Mouse (Mus musculus): ENCODE results near the gene Slc39a11. TPM values are rescaled to one million over a fixed set of nuclear protein-coding genes. Genes with fewer than 3 reads are reported as not detected.

The Slc39a11 gene
- polyA plus RNA-seq (2012; rRNA removed): 44.9 and 53.4 TPM in 2 replicates

DNA sequence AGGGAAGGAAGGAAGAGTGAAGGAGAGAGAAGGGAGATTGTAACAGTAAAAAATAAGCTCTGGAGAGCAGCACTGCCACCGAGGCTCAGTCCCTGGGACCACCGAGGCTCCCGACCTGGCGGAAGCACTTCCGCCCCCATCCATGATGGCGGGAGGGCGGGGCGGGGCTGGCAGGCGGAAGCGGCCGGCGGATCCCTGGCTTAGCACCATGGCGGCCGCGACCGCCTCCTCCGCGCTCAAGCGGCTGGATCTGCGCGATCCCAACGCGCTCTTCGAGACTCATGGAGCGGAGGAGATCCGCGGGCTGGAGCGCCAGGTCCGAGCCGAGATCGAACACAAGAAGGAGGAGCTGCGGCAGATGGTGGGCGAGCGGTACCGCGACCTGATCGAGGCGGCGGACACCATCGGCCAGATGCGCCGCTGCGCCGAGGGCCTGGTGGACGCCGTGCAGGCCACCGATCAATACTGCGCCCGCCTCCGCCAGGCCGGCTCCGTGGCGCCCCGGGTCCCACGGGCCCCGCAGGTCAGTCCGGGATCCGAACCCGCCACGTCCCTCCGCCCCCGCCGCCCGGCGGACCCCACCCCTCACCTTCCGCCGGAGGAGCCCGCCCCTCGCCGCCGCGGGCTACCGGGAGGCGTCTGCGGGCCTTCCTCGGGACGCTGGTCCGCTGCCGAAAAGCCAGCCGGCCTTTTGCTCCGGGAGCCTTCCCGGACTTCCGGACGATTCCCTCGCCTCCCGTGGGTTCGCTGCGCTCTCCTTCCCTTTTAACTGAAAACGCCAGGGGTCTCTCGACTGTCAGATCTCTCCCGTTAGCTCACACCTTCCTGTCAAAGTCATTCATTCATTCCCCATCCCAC lies at the start of gene Slc39a11:
Gene Slc39a11, minus strand, starts transcription at position 727 of the 858 bp plus-strand sequence.
- under 1% methylated on average over 91 of the region's 91 CpGs for WGBS
- DNase-seq (ENCODE audit: low read depth, low spot score): no peak

DNA sequence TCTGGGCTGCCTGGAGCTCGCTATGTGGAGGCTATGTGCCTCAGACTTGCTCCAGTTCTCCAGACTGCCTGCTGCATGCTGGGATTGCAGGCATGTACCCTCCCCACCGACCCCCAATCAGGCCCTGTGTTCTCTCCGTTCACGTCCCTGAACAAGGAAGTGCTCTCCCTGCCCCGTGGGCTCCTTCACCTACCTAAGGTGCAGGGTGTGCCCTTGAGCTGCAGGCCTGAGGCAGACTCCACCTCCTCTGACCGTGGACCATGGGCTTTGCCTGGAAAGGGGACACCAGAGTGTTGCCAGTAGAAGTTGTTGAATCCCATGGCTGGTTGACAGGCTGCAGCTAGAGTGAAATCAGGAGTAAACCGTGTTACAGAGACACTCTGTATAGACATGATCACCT lies 49.8 kb upstream of the Slc39a11 start:
- WGBS: 61% methylated on average over 7 of the region's 7 CpGs
- no peak for DNase-seq (ENCODE audit: low read depth, low spot score)

GRCm38 (mm10) chr11:113698013-113698545 lies 48.2 kb upstream of the Slc39a11 start:
- 38% methylated on average over 12 of the region's 12 CpGs for WGBS
- DNase-seq (ENCODE audit: low read depth, low spot score): no peak

DNA sequence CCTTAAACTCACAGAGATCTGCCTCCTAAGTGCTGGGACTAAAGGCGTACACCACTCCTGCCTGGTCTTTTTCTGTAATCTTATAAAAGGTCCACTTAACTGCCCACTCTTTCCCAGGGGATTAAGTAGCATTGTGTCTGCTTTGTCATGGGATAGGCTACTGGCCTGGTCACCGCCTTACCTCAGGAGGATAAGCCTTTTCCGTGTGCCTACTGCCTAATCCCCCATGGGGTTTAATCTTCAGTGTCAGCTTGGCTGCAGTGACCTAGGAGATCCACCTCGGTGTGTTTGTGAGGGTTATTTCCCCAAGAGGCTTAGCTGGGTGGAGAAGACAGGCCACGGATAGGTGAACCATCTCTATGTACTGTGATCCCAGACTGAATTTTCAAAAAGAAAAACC lies 47.7 kb upstream of the Slc39a11 start:
- 80% methylated on average over 5 of the region's 5 CpGs for WGBS
- DNase-seq (ENCODE audit: low read depth, low spot score): no peak

GRCm38 (mm10) chr11:113691851-113692250 lies 42.0 kb upstream of the Slc39a11 start:
- WGBS: 56% methylated on average over 3 of the region's 3 CpGs
- no peak for DNase-seq (ENCODE audit: low read depth, low spot score)

DNA sequence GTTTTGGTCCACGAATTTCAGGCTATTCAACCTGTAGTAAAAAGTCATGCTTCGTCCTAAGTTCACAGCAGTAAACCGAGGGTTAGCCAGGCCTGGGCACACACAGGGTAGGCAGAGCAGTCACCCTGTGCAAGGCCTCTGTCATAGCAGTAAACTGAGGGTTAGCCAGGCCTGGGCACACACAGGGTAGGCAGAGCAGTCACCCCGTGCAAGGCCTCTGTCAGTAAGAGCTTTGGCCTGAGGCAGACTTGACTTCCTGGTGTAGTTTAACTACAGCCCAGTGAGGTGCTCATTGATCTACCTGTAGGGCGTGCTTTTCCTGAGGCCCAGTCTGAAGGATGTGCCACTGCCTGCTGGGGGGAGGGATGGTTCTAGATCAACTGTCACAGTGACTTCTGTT lies 41.4 kb upstream of the Slc39a11 start:
- no peak for DNase-seq (ENCODE audit: low read depth, low spot score)
- WGBS: 50% methylated on average over 5 of the region's 5 CpGs

DNA sequence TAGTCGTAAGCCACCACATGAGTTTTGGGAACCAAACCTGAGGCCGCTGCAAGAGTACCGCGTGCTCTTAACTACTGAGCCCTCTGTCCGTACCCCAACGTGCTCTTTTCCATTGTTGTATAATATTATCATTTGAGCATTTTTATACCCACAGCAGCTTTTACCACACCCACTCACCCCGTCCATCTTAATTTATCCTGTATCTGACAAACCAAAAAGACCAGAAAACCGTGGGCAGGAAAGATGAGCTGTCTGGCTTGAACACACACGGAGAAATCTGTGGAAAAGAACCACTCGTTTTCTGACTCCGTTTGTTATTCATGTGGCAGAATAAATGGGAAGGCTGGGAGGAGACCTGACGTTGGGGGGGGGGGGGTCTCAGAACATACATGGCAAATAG lies 40.6 kb upstream of the Slc39a11 start:
- DNase-seq (ENCODE audit: low read depth, low spot score): no peak
- 91% methylated on average over 12 of the region's 12 CpGs for WGBS

- DNase-seq (ENCODE audit: low read depth, low spot score): no peak
- 75% methylated on average over 2 of the region's 2 CpGs for WGBS
These were observed 37.2 kb upstream of the Slc39a11 start for GRCm38 (mm10) chr11:113687031-113687430.

DNA sequence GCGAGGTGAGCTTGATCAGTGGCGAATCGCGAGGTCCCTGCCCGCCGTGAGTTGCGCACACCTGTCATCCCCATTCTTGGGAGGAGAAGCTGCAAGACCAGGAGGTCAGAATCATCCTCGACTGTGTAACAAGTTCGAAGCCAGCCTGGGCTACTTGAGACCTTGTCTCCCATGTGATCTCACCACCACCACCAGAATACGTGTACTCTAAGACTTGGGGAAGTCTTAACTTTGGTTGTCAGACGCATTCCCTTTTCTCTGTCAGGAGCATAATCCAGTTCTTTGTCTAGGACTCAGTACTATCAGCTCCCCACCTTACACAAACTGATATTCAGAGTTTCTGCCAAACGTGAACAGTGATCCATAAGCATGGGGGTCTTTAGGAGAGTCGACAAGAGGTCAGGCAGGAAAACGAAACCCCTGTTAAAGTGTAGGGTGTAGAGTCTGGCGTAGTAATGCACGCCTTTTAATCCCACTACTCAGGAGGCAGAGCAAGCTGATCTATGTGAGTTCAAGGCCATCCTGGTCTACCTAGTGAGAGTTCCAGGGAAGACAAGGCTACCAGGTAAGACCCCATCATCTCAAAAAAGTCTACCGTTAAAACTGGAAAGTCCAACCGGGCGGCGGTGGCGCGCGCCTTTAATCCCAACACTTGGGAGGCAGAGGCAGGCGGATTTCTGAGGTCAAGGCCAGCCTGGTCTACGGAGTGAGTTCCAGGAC lies 35.0 kb upstream of the Slc39a11 start:
- 41% methylated on average over 25 of the region's 25 CpGs for WGBS
- DNase-seq (ENCODE audit: low read depth, low spot score): no peak

- WGBS: under 1% methylated on average over 73 of the region's 73 CpGs
- peak; percentile 85 for DNase-seq (ENCODE audit: low read depth, low spot score)
These were observed 34.3 kb upstream of the Slc39a11 start, which contains the start of the genes Fam104a and D11Wsu47e for GRCm38 (mm10) chr11:113683957-113684706. Gene Fam104a (minus strand): TSS chr11:113684155. Gene D11Wsu47e (plus strand): TSS chr11:113684412.

DNA sequence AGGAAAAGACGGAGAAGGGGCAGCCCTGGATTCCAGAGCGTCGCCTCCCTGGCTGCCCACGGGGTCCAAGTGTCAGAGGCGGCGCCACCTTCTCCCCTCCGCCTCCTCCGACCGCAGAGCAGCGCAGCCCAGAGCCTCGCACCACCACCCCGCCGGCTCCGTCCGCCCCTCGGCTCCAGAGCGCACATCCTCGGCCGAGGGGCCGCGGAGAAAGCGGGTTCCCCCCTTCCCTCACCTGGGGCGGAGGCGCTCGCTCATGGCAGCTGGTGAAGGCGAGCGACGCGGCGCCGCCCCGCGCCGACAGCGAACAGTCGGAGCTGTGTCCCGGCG lies 33.7 kb upstream of the Slc39a11 start:
- 0% methylated on average over 32 of the region's 38 CpGs for WGBS
- DNase-seq (ENCODE audit: low read depth, low spot score): no peak

GRCm38 (mm10) chr11:113682897-113683626 lies 33.2 kb upstream of the Slc39a11 start:
- DNase-seq (ENCODE audit: low read depth, low spot score): no peak
- 2% methylated on average over 38 of the region's 38 CpGs for WGBS

GRCm38 (mm10) chr11:113681979-113682378 lies 32.1 kb upstream of the Slc39a11 start:
- DNase-seq (ENCODE audit: low read depth, low spot score): no peak

DNA sequence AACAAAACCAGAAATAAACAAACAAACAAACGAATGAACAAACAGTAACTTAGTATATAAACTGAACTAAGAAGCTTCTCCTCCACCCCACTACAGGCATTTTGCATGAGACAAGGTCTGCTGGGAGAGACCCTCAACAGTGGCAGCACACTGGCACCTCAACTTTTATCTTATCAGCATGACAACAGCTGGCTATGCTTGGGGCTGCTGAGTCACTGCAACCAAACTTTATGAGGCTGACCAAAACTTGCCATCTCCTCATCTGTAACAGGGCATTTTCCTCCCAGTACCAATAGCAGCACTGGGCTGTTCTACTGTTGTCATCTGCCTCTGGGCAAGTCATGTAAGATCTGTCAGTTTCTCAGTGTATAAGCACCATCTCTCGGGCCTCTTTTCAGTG lies 31.1 kb upstream of the Slc39a11 start:
- DNase-seq (ENCODE audit: low read depth, low spot score): no peak
- WGBS: 79% methylated on average over 2 of the region's 2 CpGs

DNA sequence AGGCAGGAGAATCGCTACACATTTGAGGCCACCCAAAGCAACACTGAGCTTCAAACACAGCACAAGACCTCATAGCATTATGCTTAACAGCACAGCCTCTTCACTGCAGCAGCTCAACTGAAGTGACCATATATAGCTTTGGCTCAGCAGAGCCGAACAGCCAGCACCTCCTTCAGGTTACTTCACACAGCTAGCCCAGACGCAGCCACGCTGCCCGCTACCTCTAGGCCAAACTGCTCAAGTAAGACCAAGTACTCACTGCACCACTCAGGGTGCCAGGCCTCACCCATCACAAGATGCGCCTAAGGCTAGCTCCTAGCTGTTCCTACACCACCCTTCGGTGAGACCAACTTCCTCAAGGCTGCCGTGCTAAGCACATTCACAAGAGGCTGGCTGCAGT lies 28.5 kb upstream of the Slc39a11 start:
- DNase-seq (ENCODE audit: low read depth, low spot score): no peak
- 68% methylated on average over 8 of the region's 8 CpGs for WGBS

DNA sequence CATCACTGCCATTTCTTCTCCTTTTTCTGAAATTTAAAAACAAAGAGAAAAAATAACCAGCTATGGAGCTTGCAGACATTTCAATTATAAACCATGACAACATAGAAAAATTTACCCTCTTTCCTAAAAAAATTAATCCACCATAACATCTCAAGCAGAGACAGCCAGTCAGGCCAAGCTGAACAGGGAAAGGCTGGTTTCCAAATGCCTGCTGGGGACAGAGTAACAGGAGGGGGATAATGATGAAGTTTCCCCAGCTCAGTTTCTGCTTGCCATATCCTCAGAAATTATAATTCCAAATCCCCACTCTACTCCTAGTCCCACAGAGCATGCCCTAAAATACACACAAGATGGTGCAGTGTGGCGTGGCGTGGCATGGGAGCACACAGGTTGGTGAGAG lies 27.5 kb upstream of the Slc39a11 start:
- no peak for DNase-seq (ENCODE audit: low read depth, low spot score)
- WGBS: 96% methylated on average over 2 of the region's 2 CpGs

DNA sequence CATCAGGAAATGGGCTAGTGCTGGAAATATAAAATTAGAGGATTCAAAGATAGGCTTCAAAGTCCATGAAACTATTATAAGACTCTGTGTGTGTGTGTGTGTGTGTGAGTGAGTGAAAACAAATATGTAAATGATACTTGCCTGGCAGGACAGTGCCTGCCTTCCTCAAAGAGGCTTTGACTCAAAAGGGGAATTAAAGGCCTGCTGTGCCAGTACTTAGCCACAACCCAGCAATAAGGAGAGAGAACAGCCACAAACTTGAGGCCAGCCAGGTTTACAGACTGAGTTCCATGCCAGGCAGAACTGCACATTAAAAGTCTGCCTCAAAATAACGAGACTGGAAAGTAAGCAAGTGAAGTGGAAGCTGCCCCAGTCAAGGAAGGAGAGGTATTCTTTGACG lies 27.0 kb upstream of the Slc39a11 start:
- no peak for DNase-seq (ENCODE audit: low read depth, low spot score)
- WGBS: 49% methylated on average over 2 of the region's 2 CpGs

DNA sequence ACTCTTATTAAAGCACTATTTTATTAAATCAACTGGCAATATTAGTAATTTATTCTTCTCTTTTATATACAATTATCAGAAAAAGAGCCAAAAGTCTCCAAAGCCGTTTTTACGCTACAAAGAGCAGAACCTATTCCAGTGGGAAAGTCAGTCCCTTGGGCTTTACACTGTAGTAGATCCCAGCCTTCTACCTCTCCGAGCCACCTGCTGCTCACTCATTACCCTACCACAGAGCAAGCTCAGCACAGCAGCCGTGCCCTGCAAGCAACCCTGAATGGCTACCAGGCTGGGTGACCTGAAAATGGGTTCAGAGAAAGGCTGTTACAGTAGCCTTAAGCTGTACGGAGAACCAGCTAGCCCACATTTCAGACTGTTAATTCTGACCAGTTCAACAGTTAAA lies 24.7 kb upstream of the Slc39a11 start:
- DNase-seq (ENCODE audit: low read depth, low spot score): no peak
- WGBS: 89% methylated on average over 5 of the region's 5 CpGs

DNA sequence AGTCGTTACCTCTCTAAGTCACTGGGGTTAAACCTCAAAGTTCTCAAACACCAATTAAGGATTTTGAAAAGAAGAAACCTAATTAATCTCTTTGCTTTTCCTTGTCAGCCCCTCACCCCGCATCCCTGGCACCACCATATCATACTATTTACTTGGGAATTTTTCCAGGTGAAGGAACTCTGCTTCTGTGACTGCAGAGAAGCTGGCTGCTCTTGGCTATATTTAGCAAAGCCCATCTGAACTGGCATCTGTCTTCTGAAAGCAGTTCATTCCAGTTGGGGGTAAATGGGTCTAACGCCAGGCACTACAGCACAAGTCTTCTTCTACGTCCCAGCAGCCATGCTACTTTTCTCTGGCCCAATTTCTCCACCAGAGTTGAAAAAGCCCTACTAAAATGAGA lies 23.7 kb upstream of the Slc39a11 start:
- 81% methylated on average over 4 of the region's 4 CpGs for WGBS
- DNase-seq (ENCODE audit: low read depth, low spot score): no peak

All from large intestine, adult 2 months (tissue).